Mouse (Mus musculus): ENCODE data around the gene Dner.

DNA sequence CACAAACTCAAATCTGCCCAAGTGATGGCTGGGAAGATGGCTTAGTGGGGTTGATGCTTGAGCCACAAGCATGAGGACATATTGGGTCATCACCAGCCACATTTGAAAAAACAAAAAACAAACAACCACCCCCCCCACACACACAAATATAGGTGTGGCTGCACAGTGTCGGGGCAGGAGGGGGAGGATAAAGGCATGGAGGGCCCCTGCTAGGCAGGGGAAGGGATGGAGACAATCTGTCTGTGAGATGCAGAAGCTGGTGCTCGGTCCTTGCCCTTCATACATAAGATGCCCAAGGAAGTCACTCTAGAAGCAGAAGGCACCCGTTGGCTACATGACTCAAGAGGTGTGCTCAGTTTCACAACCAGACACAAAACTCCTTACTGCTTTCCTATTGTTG lies 25.9 kb upstream of the Dner start:
- TF ChIP-seq GATA1 (IDR thresholded peaks at IDR 0.05; ENCODE audit: borderline replicate concordance, low read length) (no peak), FLI1 (IDR thresholded peaks at IDR 0.05; ENCODE audit: low read length) (no peak)

Data from megakaryocyte, embryonic 14.5 days (primary cell).